10 mouse cellular contexts compared by ENCODE assay signal in the genomic region with DNA sequence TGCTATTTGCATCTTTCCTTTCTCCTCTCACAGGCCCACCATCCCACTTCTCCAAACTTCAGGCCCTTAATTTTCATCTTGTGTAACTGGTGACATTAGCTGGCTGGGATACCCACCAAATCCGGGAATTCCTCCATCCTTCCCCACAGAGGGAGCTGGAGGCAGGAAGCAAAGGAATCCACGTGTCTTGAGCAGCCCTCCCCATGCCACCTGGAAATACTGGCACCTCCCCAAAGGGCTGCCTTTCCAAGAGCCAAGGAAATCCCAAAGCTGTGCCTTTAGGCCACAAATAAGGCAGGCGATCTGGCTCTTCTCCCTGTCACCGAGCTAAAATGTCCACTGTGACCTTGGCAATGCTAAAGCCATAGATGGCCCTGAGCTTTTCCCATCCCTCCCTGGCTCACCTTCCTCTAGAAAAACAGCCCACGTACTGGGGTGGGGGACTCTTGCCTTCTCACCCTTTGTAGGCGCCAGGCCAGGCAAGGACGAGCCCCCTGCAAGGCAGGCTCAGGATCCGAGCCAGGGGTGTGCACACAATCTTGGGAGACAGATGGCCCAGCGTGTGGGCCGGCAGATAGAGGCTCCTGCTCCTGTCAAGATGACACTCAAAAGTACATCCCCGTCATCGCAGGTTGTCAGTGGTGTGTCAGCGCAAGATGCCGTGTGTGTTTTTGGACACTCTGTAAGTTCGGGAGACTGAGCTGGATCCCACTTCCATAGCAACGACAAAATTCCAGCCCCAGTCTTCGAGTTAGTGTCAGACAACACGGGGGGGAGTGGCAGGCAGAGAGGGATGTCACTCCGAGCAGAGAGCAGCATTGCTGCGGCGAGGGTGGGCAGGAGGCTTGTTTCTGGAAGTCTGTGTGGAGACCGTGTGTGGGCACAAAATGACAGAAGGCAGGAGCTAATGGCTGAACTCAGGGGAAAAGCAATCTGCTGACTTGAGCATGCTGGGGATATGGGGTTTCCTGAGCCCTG.
A peak's percentile ranks its signal among the peaks of the same experiment; 100 is the strongest.
DNase-seq lines count a peak whose midpoint lies in the region; ATAC-seq and TF ChIP-seq lines count a peak whose summit lies in the region.
"Had no signal": no experiment of that assay in that cellular context is flagged by ENCODE, and none has a peak within 500 bp of the region (broad histone marks: within the 10 kb centered on the region; RNA-seq: fewer than 3 reads in every experiment).

No protein-coding gene starts in this region.

- no peaks in the 10 kb centered on the region for H3K36me3 ChIP-seq in lung, embryonic 14.5 days (ENCODE audit: insufficient read depth)
- H3K36me3 ChIP-seq in embryonic facial prominence, embryonic 14.5 days (ENCODE audit: control insufficient read depth, insufficient read depth, low read length): no peaks in the 10 kb centered on the region

- H3K4me1 ChIP-seq in lung, embryonic 14.5 days (ENCODE audit: insufficient read depth): no peaks in the 10 kb centered on the region
- H3K4me1 ChIP-seq in embryonic facial prominence, embryonic 14.5 days (ENCODE audit: control insufficient read depth, insufficient read depth, low read length): no peaks in the 10 kb centered on the region

- H3K27ac ChIP-seq in lung, embryonic 14.5 days (ENCODE audit: low read depth): no peak overlapping the region
- no peak overlapping the region for H3K27ac ChIP-seq in embryonic facial prominence, embryonic 14.5 days (replicated peaks; ENCODE audit: low read depth, low read length)
- H3K27ac ChIP-seq: heart, adult 2 months had no signal

- ATAC-seq in lung, embryonic 14.5 days (ENCODE audit: insufficient read depth): no peak
- no peak for ATAC-seq in embryonic facial prominence, embryonic 14.5 days (ENCODE audit: low read depth)

- 36% methylated on average over 22 of the region's 22 CpGs for WGBS in lung, embryonic 14.5 days
- WGBS in embryonic facial prominence, embryonic 14.5 days: 56% methylated on average over 22 of the region's 22 CpGs

- no peaks in the 10 kb centered on the region for H3K9me3 ChIP-seq in lung, embryonic 14.5 days (ENCODE audit: low read depth, low read length)
- no peaks in the 10 kb centered on the region for H3K9me3 ChIP-seq in embryonic facial prominence, embryonic 14.5 days (ENCODE audit: control insufficient read depth, low read length)

- no peaks in the 10 kb centered on the region for H3K27me3 ChIP-seq in lung, embryonic 14.5 days (ENCODE audit: insufficient read depth, low read length)
- no peaks in the 10 kb centered on the region for H3K27me3 ChIP-seq in embryonic facial prominence, embryonic 14.5 days (replicated peaks; ENCODE audit: control insufficient read depth, insufficient read depth, low read length)

- TF ChIP-seq CTCF in lung, embryonic 14.5 days (IDR thresholded peaks at IDR 0.05; ENCODE audit: low read depth): no peak

- H3K4me3 ChIP-seq in lung, embryonic 14.5 days (ENCODE audit: low read depth, low read length): no peak overlapping the region
- H3K4me3 ChIP-seq in embryonic facial prominence, embryonic 14.5 days (ENCODE audit: low read depth, low read length): no peak overlapping the region
- H3K4me3 ChIP-seq: heart, adult 2 months had no signal

- H3K9ac ChIP-seq in lung, embryonic 14.5 days: no peak overlapping the region
- H3K9ac ChIP-seq in embryonic facial prominence, embryonic 14.5 days (ENCODE audit: low read depth, low read length): no peak overlapping the region; the same call in 1 of the 2 replicates

- peak; percentile 3 for DNase-seq in lung, embryonic 14.5 days
- DNase-seq in lung, postnatal 14 days: no peak
- DNase-seq in embryonic facial prominence, embryonic 14.5 days (ENCODE audit: low spot score): peak; percentile 31
- peak; percentile 41 to 52 for DNase-seq in layer of hippocampus, postnatal 14 days (ENCODE audit: low spot score in 2 of 2)
- peak; percentile 33 for DNase-seq in right cerebral cortex, postnatal 4 days
- no peak for DNase-seq in adrenal gland, postnatal 36 days
- no peak for DNase-seq in neural tube, embryonic 10.5 days (ENCODE audit: extremely low spot score, low spot score)
- DNase-seq in kidney, adult 9 months: no peak
- DNase-seq: kidney, postnatal 10 days had no signal

- no peak overlapping the region for H3K4me2 ChIP-seq in lung, embryonic 14.5 days
- no peak overlapping the region for H3K4me2 ChIP-seq in embryonic facial prominence, embryonic 14.5 days (ENCODE audit: low read depth, low read length)

Comparison
In these comparisons a context has a peak if more than half of its experiments do, and no peak if none do; other contexts are left out.
1. DNase-seq: peak in lung, embryonic 14.5 days (single experiment), embryonic facial prominence, embryonic 14.5 days (single experiment), layer of hippocampus, postnatal 14 days (2 of 2) and right cerebral cortex, postnatal 4 days (single experiment); none in lung, postnatal 14 days (single experiment), adrenal gland, postnatal 36 days (0 of 2), neural tube, embryonic 10.5 days (single experiment) and kidney, adult 9 months (single experiment).